Mouse (Mus musculus): Measurements from ENCODE around the gene 2310034G01Rik.

GRCm38 (mm10) chr19:46367798-46368590 lies 17.9 kb upstream of the 2310034G01Rik start:
- TF ChIP-seq CTCF (IDR thresholded peaks at IDR 0.05; ENCODE audit: borderline replicate concordance, control insufficient read depth, extremely low read depth, insufficient read depth, low read length, poor library complexity), result no peak
- no peak for TF ChIP-seq POLR2A (IDR thresholded peaks at IDR 0.05; ENCODE audit: control insufficient read depth, extremely low read depth, insufficient read depth, low read length, poor library complexity)
